Mouse (Mus musculus) E14TG2a.4 (cell line): ENCODE measurements around the gene Mbd5.

Source experiments
- H3K27me3 ChIP-seq: 2 replicates; pipeline ENCODE4 v1.6.1; 2014; ENCODE audit warnings: low read length, control low read depth; ENCODE audit not compliant: insufficient read depth
- H3K36me3 ChIP-seq: 2 replicates; pipeline ENCODE4 v1.6.1; 2014; ENCODE audit warnings: low read length, control low read depth; ENCODE audit not compliant: insufficient read depth
- H3K4me1 ChIP-seq: replicated peaks from 2 replicates; pipeline ENCODE4 v1.6.1; 2014; ENCODE audit warnings: low read depth, low read length, control low read depth
- H3K4me3 ChIP-seq: replicated peaks from 2 replicates; pipeline ENCODE4 v1.5.1; 2014; ENCODE audit warnings: mild to moderate bottlenecking, low read length
- H3K9me3 ChIP-seq: 2 replicates; pipeline ENCODE4 v1.6.1; 2014; ENCODE audit warnings: low read length, control low read depth
- CTCF ChIP-seq: conservative IDR thresholded peaks from 2 replicates; pipeline ENCODE4 v1.5.1; 2014; ENCODE audit warnings: low read length
- NANOG ChIP-seq: IDR thresholded peaks from 2 replicates; pipeline ENCODE4 v1.6.1; 2014; ENCODE audit warnings: borderline replicate concordance, low read length, mixed read lengths
- POU5F1 ChIP-seq: IDR thresholded peaks from 2 replicates; pipeline ENCODE4 v1.6.1; 2014; ENCODE audit warnings: low read length, borderline replicate concordance

Gene Mbd5

DNA sequence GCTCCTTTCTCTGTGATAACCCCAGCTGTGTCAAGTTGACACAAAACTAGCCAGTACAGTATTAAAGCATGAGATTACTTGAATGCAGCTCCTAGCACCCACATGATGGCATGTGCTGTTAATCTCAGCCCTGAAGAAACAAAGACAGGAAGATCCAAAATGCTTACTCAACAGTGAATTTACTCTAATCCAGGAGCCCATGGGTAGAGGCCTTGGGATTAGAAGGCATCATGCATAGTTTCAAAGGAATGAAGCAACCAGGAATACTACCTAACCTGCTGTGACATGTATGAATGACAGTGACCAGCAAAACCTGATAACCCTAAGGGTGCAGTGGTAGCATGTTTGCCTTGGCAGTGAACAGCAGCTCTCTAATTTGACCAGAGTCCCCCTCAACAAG, 159.6 kb downstream of the Mbd5 start:
- no peaks in the 10 kb centered on the region for H3K36me3 ChIP-seq
- no peak overlapping the region for H3K4me3 ChIP-seq
- no peaks in the 10 kb centered on the region for H3K27me3 ChIP-seq
- no peak for TF ChIP-seq NANOG
- TF ChIP-seq CTCF = no peak
- no peak for TF ChIP-seq POU5F1
- H3K4me1 ChIP-seq = no peaks in the 10 kb centered on the region
- H3K9me3 ChIP-seq = peaks cover 10% of the 10 kb centered on the region

DNA sequence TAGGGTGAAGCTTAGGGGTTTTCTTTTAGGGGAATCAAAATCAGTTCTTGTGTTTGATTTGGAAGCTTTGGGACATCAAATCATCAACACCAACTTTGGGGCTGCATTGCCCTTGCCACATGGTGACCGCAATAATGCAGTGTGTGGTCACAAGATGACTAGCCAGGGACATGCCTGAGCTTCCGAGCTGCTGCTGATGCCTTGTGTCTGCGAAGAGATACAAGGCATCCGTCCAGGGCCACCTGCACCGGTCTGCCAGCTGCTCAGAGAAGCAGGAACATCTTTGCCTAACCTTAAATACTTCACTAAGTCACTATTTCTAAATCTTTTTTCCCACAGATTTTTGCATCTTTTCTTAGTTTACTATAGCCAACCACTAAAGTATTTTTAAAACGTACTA, 170.6 kb downstream of the Mbd5 start:
- no peaks in the 10 kb centered on the region for H3K36me3 ChIP-seq
- H3K4me3 ChIP-seq = no peak overlapping the region
- TF ChIP-seq CTCF = no peak
- no peak for TF ChIP-seq NANOG
- no peak for TF ChIP-seq POU5F1
- H3K4me1 ChIP-seq = no peaks in the 10 kb centered on the region
- H3K27me3 ChIP-seq = no peaks in the 10 kb centered on the region
- no peaks in the 10 kb centered on the region for H3K9me3 ChIP-seq

DNA sequence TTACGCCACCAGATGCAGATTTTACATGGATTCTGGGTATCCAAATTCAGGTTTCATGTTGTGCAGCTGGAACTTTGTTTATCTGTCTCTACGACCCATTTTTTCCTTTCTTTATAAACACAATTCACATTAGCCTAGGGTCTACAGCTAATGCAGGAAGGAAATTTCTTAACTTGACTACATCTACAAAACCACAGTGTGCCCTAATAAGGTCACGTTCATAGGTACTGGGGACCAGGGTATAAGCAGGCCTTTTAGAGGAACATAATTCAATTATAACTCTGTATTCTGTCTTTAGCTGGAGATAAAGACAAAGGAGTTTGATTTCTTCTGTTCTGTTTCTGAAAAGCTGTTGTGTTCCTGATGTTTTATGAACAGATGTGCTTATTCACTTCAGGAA, 172.3 kb downstream of the Mbd5 start:
- H3K27me3 ChIP-seq = no peaks in the 10 kb centered on the region
- no peak for TF ChIP-seq CTCF
- TF ChIP-seq NANOG = no peak
- no peak for TF ChIP-seq POU5F1
- H3K36me3 ChIP-seq = no peaks in the 10 kb centered on the region
- no peaks in the 10 kb centered on the region for H3K4me1 ChIP-seq
- H3K4me3 ChIP-seq = no peak overlapping the region
- no peaks in the 10 kb centered on the region for H3K9me3 ChIP-seq

GRCm38 (mm10) chr2:49142186-49142585, 192.9 kb downstream of the Mbd5 start:
- H3K4me1 ChIP-seq = no peaks in the 10 kb centered on the region

DNA sequence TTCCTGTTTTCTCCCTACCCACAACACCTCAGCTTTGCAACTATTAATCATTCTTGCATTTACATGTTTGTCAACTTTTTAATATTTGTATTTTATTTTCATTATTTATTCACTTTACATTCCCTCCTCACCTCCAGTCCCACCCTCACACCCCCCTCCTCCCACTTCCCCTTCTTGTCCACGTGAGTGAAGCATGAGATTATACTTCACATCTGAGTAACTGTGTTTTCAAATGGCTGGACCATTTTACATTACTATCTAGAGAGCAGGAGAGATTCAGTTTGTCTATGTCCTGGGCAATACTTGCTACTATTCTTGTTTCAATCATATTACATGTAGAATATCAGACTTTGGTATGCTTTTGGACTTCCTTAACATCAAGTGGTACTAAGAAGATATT, 204.3 kb downstream of the Mbd5 start:
- H3K27me3 ChIP-seq = no peaks in the 10 kb centered on the region
- TF ChIP-seq CTCF = no peak
- no peak for TF ChIP-seq POU5F1
- no peak for TF ChIP-seq NANOG
- no peaks in the 10 kb centered on the region for H3K36me3 ChIP-seq
- H3K9me3 ChIP-seq = no peaks in the 10 kb centered on the region
- H3K4me1 ChIP-seq = no peaks in the 10 kb centered on the region
- no peak overlapping the region for H3K4me3 ChIP-seq

More at GRCm38 (mm10) chr2:49142186-49142585, 192.9 kb downstream of the Mbd5 start:
- Histone ChIP-seq H3K36me3 (no peaks in the 10 kb centered on the region), H3K4me3 (no peak overlapping the region), H3K9me3 (no peaks in the 10 kb centered on the region), H3K27me3 (no peaks in the 10 kb centered on the region)
- TF ChIP-seq NANOG (no peak), POU5F1 (no peak), CTCF (no peak)

DNA sequence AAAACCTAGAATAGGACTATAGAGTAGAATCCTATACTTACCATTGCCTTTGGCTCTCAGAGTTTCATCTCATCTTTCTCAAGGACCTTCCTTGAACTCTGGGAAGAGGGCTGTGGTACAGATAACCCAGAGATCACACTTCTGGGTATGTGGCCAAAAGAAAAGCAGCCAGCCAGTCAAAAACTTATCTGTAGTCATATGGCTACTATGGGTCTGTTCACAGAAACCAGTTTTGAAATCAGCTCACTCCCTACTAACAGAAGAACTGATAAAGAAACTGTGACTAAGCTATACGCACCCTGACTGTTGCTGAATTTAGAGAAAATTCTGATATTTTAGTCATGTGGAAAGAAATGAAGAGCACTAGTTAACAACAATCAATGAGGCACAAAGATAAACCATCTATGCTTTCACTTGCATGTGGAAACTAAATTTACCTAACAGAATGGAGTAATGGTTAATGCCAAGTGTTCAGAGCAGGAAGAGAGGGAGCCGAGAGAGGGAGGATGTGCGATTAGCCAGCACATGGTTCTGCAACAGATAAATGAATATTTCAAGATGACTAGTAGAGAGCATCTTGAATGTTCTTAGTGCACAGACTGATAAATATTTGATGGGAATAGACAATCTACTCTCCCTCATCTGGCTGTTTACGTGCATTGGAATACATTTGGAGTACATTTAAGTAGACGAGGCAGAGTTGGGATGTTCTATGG, 211.1 kb downstream of the Mbd5 start:
- no peaks in the 10 kb centered on the region for H3K36me3 ChIP-seq
- H3K27me3 ChIP-seq = no peaks in the 10 kb centered on the region
- no peak overlapping the region for H3K4me3 ChIP-seq
- no peak for TF ChIP-seq CTCF
- TF ChIP-seq NANOG = no peak
- H3K4me1 ChIP-seq = no peaks in the 10 kb centered on the region
- H3K9me3 ChIP-seq = no peaks in the 10 kb centered on the region

DNA sequence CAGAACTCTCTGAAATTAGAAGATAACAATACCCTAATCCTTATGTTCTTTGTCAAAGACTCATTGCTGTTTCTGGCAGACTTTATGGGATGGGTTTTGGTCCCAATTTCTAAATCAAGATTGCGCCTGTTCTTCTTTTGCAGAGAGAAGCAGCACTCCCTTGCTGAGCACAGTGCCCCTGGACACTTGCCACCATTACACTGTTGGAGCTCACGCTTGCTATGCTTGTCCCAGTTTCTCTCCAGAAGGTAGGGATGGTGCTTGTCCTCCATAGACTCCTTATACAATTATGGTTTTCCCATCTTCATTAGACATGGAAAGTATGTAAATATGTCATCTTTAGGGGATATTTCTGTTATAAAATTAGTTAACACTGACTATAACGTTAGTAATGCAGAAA, 220.5 kb downstream of the Mbd5 start:
- Histone ChIP-seq H3K4me1 (no peaks in the 10 kb centered on the region), H3K9me3 (no peaks in the 10 kb centered on the region), H3K36me3 (no peaks in the 10 kb centered on the region), H3K4me3 (no peak overlapping the region), H3K27me3 (no peaks in the 10 kb centered on the region)
- no peak for TF ChIP-seq CTCF
- TF ChIP-seq POU5F1 = no peak
- no peak for TF ChIP-seq NANOG

DNA sequence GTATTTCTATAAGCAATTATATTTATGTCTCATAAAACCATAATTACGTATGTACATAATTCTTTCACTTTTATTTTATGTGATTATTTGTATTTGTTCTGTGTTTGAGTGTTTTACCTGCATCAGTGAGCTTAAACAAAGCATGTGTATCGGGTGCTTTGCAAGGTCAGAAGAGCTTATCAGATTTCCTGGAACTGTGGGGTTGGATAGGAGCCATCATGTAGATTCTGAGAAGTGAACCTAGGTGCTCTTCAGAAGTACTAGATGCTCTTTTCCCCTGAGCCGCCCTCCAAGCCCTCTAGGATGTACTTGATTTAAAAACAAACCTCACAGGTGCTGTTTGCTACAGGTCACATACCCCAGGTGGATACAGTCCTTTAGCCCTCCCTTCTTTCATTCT, 227.7 kb downstream of the Mbd5 start:
- Histone ChIP-seq H3K4me3 (no peak overlapping the region), H3K36me3 (no peaks in the 10 kb centered on the region), H3K9me3 (no peaks in the 10 kb centered on the region), H3K27me3 (no peaks in the 10 kb centered on the region), H3K4me1 (no peaks in the 10 kb centered on the region)
- TF ChIP-seq POU5F1 = no peak
- no peak for TF ChIP-seq CTCF
- TF ChIP-seq NANOG = no peak

DNA sequence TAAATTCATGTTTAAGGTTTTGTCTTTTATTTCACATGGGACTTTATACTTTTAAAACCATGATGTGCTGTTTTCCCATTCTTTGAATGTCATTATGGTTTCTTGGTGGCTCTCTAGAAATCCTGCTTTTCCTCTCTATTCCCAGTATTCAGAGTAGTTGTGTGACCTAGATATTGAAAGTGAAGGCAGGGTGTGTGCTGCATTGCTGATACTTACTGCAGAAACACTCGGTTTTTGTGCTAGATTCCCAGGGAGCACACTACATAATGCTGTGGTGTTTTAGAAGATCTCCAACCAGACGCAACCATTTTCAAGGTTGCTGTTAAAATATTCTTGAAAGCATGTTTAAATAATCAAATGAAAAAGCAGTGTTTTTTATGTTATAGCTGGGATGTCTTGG, 241.7 kb downstream of the Mbd5 start:
- Histone ChIP-seq H3K9me3 (no peaks in the 10 kb centered on the region), H3K4me1 (no peaks in the 10 kb centered on the region), H3K27me3 (no peaks in the 10 kb centered on the region), H3K4me3 (no peak overlapping the region), H3K36me3 (no peaks in the 10 kb centered on the region)
- TF ChIP-seq CTCF = no peak
- TF ChIP-seq NANOG = no peak
- no peak for TF ChIP-seq POU5F1
